Mouse (Mus musculus) spleen, adult 2 months (tissue): ENCODE measurements around the gene Fam129a.
"Not testable (repeated sequence)": the region's sequence is repeated elsewhere in the genome, so short reads cannot be mapped to it uniquely, and the experiment has no call there.

Source experiments
- CTCF ChIP-seq: fragments of 200-500 bp; IDR thresholded peaks from 2 replicates; pipeline ENCODE4 v1.5.1; 2011; ENCODE audit warnings: mild to moderate bottlenecking, inconsistent platforms; ENCODE audit not compliant: insufficient read depth, insufficient read length, insufficient replicate concordance; ENCODE audit errors: extremely low read depth
- POLR2A ChIP-seq: fragments of 200-500 bp; IDR thresholded peaks from 2 replicates; pipeline ENCODE4 v1.6.1; 2011; ENCODE audit warnings: low read depth, low read length, inconsistent platforms

DNA sequence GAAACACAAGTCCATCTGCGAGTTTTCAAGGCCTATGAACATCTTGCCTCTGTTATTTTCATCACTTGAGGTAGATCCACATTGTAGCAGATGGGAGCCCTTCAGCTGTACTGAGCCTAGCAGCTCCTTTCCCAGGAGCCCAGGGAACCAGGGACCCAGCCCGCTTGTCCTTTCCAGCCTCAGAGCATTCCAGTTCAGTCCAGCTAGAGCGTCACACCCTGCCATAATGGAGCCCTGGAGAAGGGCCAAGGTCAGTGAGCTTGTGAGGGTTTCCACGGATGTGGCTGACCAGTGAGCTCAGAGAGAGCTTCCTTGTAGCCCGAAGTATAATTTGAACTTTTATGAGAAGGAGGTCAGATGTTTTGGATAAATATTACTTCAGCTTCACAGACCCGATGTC lies 121.9 kb downstream of the Fam129a start:
- TF ChIP-seq CTCF, POLR2A: not testable (repeated sequence)
